Mouse (Mus musculus) lung, adult 2 months (tissue): ENCODE data around the gene Dnajc14.

Experiments used
- CTCF ChIP-seq: fragments of 200-500 bp; IDR thresholded peaks from 2 replicates; pipeline ENCODE4 v1.5.1; 2011; ENCODE audit warnings: mild to moderate bottlenecking, low read length, control low read depth; ENCODE audit not compliant: insufficient read depth
- POLR2A ChIP-seq: fragments of 200-500 bp; IDR thresholded peaks from 2 replicates; pipeline ENCODE4 v1.6.1; 2011; ENCODE audit warnings: low read depth, mild to moderate bottlenecking, control low read depth, low read length, borderline replicate concordance; ENCODE audit errors: extremely low read depth

- no peak for TF ChIP-seq POLR2A
- no peak for TF ChIP-seq CTCF
Observed at GRCm38 (mm10) chr10:128772895-128773294, 31.0 kb upstream of the Dnajc14 start.
